Mouse (Mus musculus) left cerebral cortex, postnatal 25 days (tissue): ENCODE data around the gene Ndufa11. TPM values are rescaled to one million over a fixed set of nuclear protein-coding genes. Genes with fewer than 3 reads are reported as not detected.

Experiments
- total RNA-seq, 2 experiments: library from RNA; stranded (reverse); gene quantifications; 2 replicates each; pipeline ENCODE4 v1.2.3; 2021

The Ndufa11 gene
- total RNA-seq, 2 experiments from 2014 or later: 227 to 237 TPM

Other genes starting within 250 kb of the Ndufa11 start
- 100 to 1,000 TPM; 621 to 622 TPM for gene Ptprs, start 241.3 kb upstream of the Ndufa11 start, total RNA-seq
- not detected for gene Znrf4, start 205.3 kb upstream of the Ndufa11 start, total RNA-seq
- gene Gm20219, start 163.4 kb upstream of the Ndufa11 start, total RNA-seq: 1 to 10 TPM; 1.7 to 1.9 TPM
- 100 to 1,000 TPM in 1 of 2 experiments, 10 to 100 TPM in 1; 87.2 to 110 TPM for gene Safb2, start 133.2 kb upstream of the Ndufa11 start, total RNA-seq
- 100 to 1,000 TPM; 128 to 147 TPM for gene Safb, start 132.9 kb upstream of the Ndufa11 start, total RNA-seq
- gene 2410015M20Rik, start 108.0 kb upstream of the Ndufa11 start, total RNA-seq: 100 to 1,000 TPM; 135 to 142 TPM
- 100 to 1,000 TPM; 334 to 355 TPM for gene Rpl36, start 104.4 kb upstream of the Ndufa11 start, total RNA-seq
- gene Lonp1, start 90.9 kb upstream of the Ndufa11 start, total RNA-seq: 10 to 100 TPM; 63.0 to 63.1 TPM
- under 1 TPM; 0.73 TPM for gene Catsperd, start 89.6 kb upstream of the Ndufa11 start, total RNA-seq
- 10 to 100 TPM; 88.4 to 91.3 TPM for gene Ranbp3, start 44.5 kb upstream of the Ndufa11 start, total RNA-seq
- 10 to 100 TPM; 11.0 to 12.3 TPM for gene Vmac, start 255 bp downstream of the Ndufa11 start, total RNA-seq
- gene Nrtn, start 39.8 kb downstream of the Ndufa11 start, total RNA-seq: 1 to 10 TPM; 3.8 to 4.1 TPM
- gene Dus3l, start 47.0 kb downstream of the Ndufa11 start, total RNA-seq: 10 to 100 TPM; 64.1 to 64.6 TPM
- 1 to 10 TPM; 1.1 to 1.2 TPM for gene Prr22, start 52.5 kb downstream of the Ndufa11 start, total RNA-seq
- 1 to 10 TPM; 2.1 to 3.9 TPM for gene Rfx2, start 113.2 kb downstream of the Ndufa11 start, total RNA-seq
- gene Acsbg2, start 156.7 kb downstream of the Ndufa11 start, total RNA-seq: not detected
- not detected for gene 1700061G19Rik, start 157.7 kb downstream of the Ndufa11 start, total RNA-seq
- 10 to 100 TPM; 69.5 to 71.8 TPM for gene Mllt1, start 217.6 kb downstream of the Ndufa11 start, total RNA-seq